Mouse (Mus musculus) gastrocnemius, adult 8-10 months (tissue): ENCODE data around the gene Gm45062. TPM values are rescaled to one million over a fixed set of nuclear protein-coding genes. Genes with fewer than 3 reads are reported as not detected.
"Not testable (repeated sequence)": the region's sequence is repeated elsewhere in the genome, so short reads cannot be mapped to it uniquely, and the experiment has no call there.

Experiments used
- DNase-seq, 2 experiments: peaks; one replicate each; pipeline ENCODE4 v3.0.0; 2022; ENCODE audit warnings: low spot score in 2 of 2
- total RNA-seq, 4 experiments: library from RNA; stranded (reverse); gene quantifications; 2 replicates each; pipeline ENCODE4 v1.2.4; 2022

Gm45062 gene
- total RNA-seq, 4 experiments from 2014 or later, result 0.44 to 0.61 TPM; not detected in 2

DNA sequence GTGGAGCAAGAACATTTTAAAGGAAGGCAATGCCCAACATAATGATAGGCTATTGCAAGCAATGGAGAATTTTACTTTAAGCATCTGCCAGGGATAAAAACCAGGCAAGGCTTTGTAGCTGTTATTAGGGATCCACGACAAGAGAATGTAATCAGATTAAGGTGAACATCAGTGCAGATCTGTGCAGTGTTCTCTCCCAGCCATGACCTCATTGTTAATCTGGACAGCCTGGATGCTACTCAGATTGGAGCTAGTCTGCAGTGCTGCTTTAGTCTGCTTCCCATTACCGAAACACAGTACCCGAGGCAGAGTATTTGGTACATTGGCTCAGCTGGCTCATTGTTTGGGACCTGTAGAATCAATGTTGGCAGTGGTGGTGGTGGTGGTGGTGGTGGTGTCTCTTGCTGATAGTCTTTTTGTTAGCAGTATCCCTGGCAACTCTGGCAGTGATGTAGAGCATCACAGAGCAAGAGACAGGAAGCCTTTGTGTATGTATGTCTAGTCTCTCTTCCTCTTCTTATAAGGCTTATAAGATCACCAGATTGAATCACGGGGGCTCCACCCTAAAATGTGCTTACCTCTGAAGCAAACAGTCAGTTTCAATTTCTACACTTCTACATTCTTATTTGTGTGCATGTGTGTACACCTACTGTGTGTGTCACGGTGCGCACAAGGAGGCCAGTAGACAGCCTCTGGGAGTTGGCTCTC lies 245.4 kb downstream of the Gm45062 start:
- DNase-seq, result no peak

DNA sequence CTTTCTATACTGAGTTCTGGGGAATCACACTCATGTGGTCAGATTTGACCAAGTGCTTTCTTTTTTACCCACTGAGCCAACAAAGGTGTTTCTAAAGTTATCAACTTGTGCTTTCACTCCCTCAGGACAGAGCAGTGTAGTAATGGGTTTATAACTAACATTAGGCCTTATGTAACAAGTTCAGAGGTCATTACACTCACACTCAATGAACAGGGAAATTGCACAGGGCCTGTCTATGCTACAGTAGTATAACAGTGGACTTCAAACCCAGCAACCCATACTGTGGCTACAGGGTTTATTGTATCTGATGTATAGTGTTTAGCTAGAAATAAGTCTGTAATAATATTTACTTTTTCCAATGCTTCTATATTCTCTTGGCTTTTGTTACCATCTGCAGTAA lies 247.4 kb downstream of the Gm45062 start:
- no peak for DNase-seq

DNA sequence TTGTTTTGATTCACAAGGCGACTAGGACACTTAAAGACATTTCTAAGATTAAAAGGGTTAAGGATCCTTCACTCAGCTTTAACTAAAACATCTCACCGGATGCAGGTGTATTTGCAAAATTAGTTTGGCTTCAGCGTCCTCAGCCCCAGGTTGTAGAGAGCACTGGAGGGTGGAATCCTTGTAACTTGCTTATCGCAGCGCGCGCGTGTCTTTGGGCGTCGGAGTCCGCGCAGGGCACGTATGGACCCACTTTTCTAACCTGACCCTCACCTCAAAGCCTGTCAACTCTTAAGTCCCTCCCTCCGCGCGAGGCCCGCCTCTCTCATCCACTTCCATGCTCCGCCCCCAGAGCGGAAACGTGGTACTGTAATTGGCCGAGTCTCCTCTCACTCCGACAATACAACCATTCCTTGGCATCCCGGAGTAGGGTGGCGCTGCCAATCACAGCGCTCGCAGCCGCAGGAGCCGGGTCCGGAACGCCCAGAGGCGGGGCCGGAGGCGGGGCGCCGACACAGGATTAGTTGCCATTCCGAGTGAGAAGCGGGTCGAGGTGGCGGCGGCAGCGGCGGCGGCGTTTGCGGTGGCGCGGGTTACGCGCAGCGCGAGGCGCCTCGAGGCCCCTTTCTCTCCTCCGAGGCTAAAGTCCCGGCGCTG lies 249.8 kb downstream of the Gm45062 start:
- peak; percentile 99 to 100 for DNase-seq

DNA sequence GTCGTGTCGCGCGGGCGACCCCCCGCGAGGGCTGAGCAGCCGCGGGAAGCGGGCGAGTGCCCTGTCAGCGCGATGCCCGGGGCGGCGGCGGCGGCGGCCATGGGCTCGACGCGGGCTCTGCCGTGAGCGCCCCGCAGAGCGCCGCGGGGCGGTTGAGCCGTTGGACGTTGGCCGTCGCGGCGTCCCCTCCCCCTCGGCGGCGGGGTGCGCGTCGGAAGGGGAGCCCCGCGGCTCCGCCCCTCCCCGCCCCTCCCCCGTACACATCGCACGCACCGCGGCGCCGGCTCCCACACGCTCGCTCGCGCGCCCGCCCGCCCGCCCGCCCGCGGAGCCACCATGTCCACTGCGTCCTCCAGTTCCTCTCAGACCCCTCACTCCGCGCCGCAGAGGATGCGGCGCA lies 250.3 kb downstream of the Gm45062 start, which contains the start of gene Glcci1:
Gene Glcci1, plus strand, starts transcription at position 50 of the 400 bp plus-strand sequence.
- peak; percentile 28 to 52 for DNase-seq

DNA sequence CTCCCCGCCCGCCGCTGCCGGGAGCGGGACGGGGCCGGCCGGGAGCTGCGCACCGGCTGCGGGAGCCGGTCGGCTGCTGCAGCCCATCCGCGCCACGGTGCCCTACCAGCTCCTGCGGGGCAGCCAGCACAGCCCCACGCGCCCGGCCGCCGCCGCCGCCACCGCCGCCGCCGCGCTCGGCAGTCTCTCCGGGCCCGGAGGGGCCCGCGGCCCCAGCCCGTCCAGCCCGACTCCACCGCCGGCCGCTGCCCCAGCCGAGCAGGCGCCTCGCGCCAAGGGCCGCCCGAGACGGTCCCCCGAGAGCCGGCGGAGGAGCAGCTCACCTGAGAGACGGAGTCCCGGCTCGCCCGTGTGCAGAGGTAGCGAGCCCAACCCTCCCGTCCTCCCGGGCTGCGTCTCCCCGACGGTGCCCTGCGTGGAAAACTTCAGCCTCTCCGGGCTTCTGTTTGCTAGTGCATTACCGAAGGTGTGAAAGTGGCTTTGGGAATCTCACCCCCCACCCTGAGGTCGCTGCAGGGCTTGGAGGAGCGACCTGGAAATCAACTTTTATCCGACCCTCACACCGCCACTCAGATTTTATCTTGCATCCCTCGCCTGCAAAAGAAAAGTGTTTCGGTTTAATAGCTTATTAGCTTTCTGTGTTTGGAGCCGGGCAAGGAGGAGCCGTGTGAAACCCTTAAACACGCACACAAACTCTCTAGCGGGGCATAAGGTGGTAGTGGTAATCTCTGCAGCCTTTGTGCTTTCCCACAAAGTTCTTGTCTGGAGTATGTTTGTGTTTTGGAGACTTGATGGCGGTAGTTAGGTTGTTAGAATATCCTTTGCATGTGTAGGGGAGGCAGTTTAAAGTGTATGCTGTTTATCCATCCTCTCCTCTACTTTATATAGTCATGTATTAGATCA lies 251.0 kb downstream of the Gm45062 start:
- peak in 1 of 2 experiments; percentile 5 for DNase-seq

DNA sequence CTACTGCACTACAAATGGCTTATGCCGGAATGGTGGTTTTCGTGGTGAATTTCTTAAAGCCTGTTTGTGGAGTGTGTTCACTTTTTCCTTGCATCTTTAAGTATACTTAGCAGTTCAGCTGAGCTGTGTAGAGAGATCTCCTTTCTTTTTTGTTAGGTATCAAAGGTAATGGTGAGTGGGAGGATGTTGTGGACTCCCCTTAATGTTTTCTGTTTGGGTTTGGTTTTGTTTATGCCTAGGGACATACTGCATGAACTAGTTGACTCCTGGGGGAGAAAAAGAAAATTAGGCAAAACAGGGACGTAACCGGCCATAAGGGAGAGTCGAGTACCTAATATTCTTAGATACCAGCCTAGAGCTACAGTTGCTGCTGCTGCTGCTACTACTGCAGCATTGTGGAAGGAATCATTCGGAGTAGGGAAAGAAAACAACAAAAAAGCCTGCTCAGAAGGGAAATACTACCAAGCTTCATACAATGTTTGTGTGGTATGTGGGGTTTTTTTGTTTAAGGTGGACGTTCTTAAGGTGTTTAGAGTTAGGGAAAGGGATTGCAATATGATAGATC lies 251.7 kb downstream of the Gm45062 start:
- DNase-seq, result no peak

DNA sequence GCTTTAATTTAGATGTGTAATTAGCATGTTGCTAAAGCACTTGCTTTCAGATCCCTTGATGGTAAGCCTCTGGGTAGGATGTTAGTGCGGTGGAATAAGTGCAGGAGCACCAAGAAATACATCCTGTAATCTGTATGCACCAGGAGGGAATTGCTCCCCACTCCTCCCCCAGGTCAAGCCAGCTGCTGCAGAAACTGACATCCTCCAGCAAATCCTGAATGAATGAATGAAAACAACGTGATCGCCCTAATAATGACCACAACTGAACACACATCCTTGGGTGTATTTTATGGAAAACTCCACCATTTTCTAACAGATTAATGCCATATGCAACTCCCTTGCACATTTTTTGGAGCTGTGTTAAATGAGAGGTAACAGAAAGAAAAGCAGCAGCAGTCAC lies 252.2 kb downstream of the Gm45062 start:
- DNase-seq, result no peak

DNA sequence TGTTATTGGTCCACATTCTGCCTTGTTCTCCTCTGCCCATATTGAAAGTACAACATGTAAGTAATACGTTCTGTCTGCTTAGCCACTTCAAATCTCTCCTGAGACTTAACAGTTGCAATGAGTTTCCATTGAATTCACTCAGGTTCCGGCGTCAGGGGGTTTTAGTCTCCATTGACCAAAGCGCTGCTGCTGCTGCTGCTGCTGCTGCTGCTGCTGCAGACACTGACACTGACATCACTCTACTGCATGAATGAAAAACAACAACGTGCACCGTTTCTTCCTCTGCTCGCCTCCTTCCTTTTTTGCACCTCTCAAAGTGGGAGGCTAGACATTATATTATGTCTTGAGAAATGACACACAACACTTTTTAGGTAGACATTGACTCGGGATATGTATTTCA lies 253.2 kb downstream of the Gm45062 start:
- no peak for DNase-seq

DNA sequence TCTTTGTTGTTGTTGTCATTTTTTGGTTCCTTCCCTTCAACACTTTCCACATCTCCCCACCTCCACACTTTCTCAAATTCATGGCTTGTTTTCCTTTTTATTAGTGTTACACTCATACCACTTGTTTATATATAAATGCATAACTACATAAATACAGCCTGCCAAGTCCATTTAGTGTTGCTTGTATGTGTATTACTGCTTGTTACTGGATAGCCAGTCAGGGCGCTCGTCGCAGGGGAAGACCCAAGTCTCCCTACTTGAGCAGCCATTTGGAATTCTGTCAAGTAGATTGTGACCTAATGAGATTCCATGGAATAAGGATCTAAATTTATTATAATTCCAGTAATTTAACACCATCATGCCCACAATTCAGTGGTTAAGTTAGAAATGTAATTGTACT lies 260.4 kb downstream of the Gm45062 start:
- DNase-seq, result no peak

DNA sequence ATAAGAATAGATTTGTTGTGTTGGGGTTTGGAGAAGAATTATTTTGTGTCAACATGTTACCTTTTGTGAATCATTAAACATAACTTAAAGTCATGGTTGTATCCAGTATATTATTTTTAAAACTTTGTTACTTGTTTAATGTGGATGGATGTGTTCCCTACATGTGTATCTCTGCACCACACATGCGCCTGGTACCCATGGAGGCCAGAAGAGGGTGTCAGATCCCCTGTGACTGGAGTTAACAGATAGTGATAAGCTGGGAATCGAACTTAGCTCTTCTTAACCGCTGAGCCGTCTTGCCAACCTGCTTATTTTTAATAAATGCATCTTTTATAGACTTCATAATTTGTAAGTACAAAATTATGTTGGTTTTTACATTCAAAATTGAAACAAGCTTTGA lies 262.0 kb downstream of the Gm45062 start:
- no peak for DNase-seq

DNA sequence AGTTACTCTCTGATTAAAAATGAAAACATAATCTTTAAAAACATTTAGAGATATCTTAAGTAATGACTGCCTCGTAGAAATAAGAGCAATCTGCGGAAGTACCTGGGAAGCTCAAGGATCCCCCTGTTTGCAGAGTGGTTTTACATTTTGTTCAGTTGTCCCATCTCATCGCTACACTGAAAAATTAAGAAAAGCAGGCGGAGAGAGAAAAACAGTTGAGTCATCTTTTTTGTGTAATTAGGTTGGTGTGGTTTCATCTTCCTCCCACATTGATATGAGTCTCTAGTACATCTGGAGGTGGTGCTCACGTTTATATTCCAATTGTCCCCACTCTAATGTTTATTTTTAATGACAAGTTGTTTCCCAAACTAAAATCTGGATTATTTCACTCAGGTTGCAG lies 265.5 kb downstream of the Gm45062 start:
- DNase-seq, result no peak

DNA sequence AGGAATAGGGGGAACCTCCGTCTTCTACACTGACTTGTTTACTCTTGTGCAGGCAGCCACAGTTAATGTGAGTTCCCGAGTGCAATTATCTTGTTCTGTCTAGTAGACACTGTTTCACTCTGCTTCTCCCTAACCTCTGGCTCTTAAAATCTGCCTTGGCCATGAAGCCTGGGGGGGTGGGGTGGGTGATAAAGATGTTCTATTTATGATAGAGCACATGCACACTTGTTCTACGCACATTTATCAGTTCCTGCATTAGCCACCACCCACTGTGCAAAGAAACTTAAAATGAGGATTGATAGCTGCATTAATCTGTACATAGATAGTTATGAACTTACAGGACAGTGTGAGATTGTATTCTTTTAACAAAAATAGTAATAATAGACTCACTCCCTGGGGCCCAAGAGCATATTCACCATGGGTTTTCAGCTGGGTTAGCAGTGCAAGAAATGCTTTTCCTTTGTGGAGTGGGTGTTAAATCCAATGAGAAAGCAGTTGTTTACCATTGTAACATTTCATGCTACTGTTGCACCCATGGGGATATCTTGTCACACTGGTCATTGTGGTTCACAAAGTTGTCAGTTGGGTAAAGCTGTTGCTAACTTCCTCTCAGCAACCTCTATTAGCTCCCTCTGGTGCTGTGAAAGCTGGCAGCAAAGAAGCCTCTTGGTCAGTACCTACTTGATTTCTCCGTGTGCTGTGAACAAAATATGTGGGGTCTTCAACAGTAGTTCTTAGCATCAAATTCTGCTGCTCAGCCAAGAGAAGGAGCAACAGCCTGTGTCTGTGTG lies 272.0 kb downstream of the Gm45062 start:
- DNase-seq, result no peak

DNA sequence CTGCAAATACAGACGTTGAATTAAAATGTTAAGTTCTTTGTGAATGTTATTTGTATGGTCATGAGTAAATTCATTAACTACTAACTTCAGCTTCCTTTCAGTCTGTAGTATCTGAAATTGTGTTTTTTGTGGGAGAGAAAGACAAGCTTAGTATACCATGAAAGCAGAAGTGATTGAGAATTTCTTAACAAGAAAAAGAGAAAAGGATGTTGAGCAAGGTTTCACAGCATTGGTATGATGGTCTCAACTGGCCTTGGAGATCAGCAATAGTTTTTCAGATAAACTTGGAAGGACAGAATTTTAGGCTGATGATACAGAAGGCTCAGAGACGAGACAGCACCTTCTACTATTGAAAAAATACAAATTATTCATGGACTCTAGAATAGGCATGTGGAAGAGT lies 277.7 kb downstream of the Gm45062 start:
- no peak for DNase-seq

DNA sequence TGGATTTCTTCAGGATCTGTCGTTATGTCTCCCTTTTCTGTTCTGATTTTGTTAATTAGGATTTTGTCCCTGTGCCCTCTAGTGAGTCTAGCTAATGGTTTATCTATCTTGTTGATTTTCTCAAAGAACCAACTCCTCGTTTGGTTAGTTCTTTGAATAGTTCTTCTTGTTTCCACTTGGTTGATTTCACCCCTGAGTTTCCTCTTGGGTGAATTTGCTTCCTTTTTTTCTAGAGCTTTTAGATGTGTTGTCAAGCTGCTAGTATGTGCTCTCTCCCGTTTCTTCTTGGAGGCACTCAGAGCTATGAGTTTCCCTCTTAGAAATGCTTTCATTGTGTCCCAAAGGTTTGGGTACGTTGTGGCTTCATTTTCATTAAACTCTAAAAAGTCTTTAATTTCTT lies 282.3 kb downstream of the Gm45062 start:
- not testable (repeated sequence) for DNase-seq

DNA sequence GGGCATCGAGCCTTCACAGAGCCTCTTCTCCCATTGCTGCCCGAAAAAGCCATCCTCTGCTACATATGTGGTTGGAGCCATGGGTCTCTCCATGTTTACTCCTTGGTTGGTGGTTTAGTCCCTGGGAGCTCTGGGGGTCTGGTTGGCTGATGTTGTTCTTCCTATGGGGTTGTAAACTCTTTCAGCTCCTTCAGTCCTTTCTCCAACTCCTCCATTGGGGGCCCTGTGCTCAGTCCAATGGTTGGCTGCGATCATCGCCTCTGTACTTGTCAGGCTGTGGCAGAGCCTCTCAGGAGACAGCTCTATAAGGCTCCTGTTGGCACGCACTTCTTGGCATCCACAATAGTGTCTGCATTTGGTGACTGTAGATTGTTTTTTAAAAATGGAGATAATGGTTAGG lies 285.6 kb downstream of the Gm45062 start:
- no peak for DNase-seq

DNA sequence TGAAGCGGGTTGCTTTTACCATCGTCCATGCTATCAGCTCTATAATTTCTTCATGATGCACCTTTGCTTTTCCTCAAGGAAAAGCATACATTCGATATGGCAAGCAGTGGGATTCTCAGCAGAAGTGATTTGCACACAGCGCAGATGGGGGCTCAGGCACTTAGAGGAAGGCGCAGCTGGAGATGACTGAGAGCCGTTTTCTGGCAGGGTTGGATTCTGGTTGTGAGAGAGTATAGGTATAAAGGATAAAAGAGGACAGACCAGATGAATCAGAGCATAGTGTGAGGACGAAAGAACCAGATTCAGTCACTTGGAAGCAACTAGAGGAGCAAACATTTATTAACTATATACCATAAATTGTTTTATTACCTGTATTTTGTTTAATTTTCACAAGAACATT lies 286.5 kb downstream of the Gm45062 start:
- DNase-seq, result no peak

DNA sequence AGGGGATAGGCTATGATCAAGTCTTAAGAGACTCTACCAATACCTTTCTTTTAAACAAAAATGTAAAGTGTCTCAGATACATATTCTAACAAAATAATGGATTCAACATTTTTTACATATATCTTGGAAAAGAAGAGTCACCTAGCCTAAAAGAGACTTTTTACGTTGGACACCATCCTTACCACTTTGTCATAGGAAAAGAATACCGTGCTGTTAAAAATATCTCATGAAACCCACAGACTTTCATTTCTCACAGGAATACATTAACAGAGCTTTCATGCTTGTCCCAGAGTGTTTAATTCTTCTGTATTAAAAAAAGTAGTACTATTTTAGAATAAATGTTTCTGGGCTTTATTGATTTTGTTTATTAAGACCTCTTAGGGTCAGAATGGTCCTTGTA lies 291.9 kb downstream of the Gm45062 start:
- DNase-seq, result no peak

DNA sequence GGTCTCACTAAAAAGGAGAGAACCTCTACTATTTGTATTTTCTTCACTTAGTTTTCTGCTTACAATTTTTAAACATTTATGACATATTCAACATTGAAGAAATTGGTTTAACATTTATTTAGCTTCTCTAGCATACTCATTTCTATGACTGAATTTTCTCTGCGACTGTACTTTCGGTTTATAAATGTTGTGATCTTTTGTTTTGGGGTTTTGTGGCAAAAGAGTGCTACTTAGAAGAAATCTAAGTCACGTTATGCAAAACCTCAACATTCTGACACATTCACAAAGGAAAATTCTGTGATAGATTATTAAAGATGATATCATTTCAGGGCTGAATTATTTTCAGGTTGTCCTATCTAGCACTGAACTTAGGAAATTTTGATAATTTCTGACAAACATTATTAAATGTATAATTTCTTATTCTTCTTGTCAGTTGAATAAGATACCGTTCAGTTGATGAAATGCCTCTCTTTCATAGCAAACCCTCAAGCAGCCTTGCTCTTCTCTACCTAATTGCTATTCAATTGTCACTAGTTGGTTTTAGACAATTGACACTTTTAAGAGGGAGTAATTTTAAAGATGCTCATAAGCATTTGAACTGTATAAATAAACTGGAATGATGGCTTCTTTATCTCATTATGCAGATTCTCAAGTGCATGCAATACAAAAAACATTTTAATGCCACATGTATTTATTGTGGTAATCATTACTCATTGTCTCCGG lies 297.8 kb downstream of the Gm45062 start:
- no peak for DNase-seq

DNA sequence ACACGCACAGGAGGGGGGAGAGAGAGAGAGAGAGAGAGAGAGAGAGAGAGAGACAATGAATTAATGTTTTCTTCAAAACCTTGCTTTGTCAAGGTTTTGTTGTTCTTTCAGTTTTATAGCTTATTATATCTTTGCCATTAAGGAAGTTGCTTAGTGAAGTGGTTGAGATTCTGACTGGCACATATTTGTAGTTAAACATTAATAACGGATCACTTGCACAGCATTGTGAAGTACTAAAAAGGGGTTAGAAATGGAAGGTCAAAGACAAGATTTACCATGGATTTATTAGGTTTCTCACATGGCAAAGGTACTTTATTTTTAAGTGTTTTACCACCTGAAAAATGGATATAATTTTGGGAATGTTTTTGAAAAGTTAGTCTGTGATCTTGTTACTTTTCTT lies 301.4 kb downstream of the Gm45062 start:
- DNase-seq, result no peak

DNA sequence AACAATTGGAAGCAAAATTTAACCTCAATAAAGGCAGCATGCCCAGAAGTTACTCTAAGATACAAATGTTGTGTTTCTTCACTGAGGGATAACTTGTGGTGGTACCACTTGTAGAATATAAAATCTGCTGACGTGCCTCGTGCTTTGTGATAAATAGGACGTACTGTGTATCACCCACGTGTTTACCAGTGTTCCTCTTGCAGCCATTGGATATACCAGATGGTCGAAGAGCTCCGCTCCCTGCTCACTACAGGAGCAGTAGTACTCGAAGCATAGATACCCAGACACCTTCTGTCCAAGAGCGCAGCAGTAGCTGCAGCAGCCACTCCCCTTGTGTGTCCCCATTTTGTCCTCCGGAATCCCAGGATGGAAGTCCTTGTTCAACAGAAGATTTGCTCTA lies 323.1 kb downstream of the Gm45062 start:
- DNase-seq, result no peak
